Mouse (Mus musculus) urinary bladder, adult 2 months (tissue): ENCODE data around the gene Kcnt1. TPM values are rescaled to one million over a fixed set of nuclear protein-coding genes. Genes with fewer than 3 reads are reported as not detected.

ENCODE experiments used
- DNase-seq: peaks from one replicate; pipeline ENCODE4 v3.0.0; 2022; ENCODE audit warnings: low spot score
- polyA plus RNA-seq: library from polyadenylated mRNA; depleted of rRNA; stranded (reverse); fragments of >200 nt; gene quantifications from 2 replicates; pipeline ENCODE4 v1.2.3, GENCODE M21; 2012

The Kcnt1 gene
- polyA plus RNA-seq, 1 experiment: 6.7 TPM

DNA sequence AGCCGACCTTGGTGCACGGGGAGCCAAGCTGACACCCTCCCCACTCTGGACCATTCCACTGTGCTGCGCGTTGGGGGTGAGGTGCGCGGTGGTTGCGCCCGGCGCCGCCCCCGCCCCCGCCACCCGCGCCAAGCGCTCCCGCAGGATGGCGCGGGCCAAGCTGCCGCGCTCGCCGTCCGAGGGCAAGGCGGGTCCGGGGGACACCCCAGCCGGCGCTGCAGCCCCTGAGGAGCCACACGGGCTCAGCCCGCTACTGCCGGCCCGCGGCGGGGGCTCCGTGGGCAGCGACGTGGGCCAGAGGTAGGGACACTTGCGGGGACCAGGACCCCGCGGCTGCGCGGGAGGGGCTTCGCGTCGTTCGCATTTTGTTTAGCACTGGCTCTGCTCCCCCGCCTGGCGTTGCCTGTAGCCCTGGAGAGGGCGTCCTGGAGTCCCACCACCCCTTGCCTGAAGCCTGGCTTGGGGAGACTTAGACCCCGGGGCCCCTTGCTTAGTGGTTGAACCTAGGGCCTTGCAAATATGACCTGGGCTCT is 14.3 kb downstream of the Kcnt1 start:
- no peak for DNase-seq

DNA sequence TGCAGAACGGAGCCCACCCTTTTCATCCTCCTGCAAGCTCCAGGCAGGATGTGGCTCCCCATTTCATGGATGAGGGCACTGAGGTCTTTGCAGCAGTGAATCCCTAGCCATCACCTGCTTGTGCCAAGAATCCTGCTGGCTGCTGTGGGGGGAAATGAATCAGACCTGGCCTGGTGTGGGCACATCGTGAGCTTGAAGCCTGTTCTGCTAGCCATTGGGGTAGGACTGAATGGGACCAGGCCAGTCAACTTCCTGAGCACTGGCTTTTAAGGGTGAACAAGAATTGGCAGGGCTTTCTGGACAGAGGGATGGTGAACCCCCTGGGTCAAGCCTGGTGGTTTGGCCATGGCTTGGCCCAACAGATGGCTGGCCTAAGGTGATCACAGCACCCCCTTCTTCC is 15.0 kb downstream of the Kcnt1 start:
- no peak for DNase-seq

- no peak for DNase-seq
Observed at GRCm38 (mm10) chr2:25879061-25879460, 15.5 kb downstream of the Kcnt1 start.

- DNase-seq: no peak
Observed at GRCm38 (mm10) chr2:25882276-25882675, 18.7 kb downstream of the Kcnt1 start.

GRCm38 (mm10) chr2:25884756-25885155 is 21.2 kb downstream of the Kcnt1 start:
- DNase-seq: no peak

GRCm38 (mm10) chr2:25887226-25887625 is 23.7 kb downstream of the Kcnt1 start:
- no peak for DNase-seq

DNA sequence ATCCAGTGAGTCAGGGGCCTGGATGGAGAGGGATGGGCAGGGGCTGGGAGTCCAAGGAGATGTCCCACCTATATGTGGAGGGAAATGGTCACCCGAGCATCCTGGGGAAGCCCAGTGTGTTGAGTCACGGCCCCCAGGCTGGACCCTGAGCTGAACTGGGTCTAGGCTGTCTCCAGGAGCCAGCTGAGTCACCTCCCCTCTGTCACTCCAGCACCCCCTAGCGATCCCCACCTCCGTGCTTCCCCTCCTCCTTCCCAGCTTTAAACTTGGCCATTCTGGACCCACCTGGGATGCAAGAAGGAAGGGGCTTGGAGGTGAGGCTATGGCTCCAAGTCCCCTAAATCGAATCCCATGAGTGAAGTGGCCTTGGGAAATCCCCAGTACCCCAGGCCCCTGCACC is 24.6 kb downstream of the Kcnt1 start:
- DNase-seq: no peak

GRCm38 (mm10) chr2:25892440-25892839 is 28.9 kb downstream of the Kcnt1 start:
- DNase-seq: no peak

- DNase-seq: no peak
Observed at GRCm38 (mm10) chr2:25898970-25899369, 35.4 kb downstream of the Kcnt1 start.

DNA sequence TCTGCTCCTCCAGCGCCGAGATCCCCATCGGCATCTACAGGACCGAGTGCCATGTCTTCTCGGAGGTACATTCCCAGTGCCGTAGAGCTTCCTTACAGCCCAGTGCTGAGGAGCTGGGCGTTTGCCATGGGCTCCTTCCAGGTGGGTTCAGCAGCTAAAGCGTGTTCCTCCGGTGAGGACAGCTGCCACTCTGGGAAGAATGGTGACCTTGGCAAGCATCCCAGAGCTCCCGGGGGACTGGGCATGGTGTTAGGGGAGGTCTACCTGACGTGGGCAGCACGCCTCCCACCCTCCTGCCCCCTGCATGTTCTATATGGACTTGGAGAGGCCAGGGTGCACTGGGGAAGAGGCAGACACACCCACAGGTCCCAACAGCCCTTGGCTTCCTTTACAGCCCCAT is 46.3 kb downstream of the Kcnt1 start:
- no peak for DNase-seq

DNA sequence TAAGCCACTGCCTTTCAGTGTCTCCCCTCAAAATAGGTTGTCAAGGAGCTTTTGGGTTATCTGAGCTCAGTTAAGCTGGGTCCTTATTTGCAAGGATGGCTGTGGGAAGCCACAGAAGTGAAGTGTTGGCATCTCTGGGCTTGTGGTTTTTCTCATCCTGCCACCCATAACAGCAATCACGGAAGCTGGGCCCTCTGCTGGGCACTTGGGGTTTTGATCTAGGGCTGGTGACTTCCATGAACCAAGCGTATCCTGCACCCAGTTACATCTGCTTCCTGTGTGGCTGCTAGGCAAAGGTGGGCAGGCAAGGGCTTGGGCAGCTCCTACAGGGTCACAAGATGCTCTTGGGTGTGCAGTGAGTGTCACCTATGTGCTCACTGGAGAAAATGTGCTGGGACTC is 49.7 kb downstream of the Kcnt1 start:
- DNase-seq: no peak

DNA sequence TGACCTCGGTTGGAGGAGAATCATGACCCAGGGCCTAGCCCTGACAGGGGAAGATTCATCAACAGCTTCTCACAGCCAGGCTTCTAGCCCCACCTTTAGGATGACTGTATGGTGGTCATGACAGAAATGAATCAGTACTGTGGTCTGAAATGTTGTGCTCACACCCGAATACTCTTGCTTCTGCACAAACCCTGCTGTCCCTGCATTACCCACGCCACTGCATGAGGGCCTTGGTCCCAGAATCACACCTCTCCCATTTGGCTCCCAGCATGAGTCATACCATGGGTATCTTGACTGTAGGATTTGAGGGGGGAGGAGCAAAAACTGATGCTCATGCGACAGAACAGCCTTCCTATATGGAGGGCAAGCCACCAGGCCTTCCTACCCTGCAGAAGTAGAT is 50.7 kb downstream of the Kcnt1 start:
- DNase-seq: no peak

DNA sequence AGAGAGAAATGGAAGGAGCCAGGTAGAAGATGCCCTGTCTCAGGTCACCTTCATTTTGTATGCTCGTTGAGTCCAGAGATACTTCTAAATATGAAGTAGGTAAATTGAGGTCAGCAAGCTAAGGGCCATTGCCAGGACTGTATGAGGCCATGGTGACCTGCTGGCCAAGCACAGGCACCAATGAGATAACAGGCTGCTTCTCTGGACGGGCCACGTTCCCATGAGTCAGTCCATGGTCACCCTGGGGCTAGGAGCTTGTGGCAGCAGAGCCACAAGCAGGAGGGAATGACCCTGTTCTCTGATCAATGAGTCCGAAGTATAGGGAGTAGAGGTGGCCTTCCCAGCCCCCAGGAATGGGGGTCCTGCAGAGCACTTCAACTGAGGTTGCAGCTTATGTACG is 51.3 kb downstream of the Kcnt1 start:
- DNase-seq: no peak

DNA sequence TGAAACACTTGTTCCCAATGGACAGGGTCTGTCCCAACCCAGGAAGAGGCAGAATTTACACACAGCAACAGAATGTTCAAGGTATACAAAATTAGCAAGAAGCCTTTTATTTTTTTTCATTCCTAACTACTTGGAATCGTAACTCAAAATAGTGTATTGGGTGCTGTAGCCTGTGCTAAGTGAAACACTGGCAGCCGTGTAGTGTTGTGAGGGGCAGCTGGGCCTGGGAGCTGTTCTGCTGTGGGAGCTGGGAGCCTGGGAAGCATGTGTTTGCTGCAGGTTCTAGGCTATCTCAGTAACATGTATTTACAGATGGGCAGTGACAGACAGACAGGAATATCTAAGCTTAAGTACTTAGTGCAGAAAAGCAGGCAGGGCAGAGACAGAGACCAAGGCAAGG is 54.9 kb downstream of the Kcnt1 start:
- DNase-seq: no peak

- no peak for DNase-seq
Observed at GRCm38 (mm10) chr2:25919972-25920371, 56.4 kb downstream of the Kcnt1 start.

DNA sequence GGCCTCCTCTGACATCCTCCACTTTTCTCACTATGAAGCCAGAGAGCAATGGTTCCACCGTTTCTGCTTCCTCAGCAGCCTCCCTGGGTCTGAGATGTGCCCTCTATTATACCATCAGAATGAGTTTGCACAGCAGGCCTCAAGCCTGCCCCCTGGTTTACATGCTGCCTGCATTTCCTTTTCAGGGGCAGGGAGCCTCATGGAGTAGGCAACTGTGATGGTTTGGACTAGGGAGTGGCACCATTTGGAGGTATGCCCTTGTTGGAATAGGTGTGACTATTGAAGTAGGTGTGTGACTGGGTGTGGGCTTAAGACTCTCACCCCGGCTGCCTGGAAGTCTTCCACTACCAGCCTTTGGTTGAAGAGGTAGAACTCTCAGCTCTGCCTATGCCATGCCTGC is 60.3 kb downstream of the Kcnt1 start:
- DNase-seq: no peak

DNA sequence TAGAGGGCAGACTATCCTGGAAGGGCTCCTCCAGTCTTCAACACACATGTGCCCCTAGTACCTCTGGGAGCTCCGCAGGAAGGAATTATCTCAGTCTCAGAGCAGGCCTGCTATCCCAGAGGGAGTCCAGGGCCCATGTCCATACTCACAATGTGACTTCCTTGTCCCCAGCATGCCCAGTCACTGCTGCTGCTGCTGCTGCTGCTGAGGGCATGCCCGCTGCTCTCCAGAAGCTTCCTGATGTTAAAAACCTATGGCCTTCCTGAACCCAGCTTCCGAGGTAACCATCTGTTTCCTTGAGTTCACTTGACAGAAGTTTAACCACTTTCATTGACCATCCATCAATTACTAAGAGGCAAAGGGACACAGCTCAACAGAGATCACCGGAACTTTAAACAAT is 61.4 kb downstream of the Kcnt1 start:
- DNase-seq: no peak

DNA sequence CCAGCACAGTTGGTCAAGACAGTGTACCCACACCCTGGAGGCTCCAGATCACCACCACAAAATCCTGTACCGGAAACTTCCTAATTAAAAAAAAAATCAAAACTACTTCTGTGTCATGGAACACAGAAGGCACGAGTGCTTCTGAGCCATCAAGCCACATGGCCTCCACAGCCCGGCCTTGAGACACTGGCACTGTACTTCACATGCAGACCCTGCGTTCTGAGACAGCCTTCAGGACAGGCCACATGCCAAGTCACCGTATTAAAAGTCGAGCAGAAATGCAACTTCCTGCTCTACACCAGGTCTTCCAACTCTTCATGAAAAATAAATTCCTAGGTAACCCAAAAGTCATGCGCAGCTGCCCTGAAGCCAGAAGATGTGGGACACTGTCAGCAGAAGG is 64.3 kb downstream of the Kcnt1 start:
- DNase-seq: no peak

- no peak for DNase-seq
Observed at GRCm38 (mm10) chr2:25931249-25931859, 67.8 kb downstream of the Kcnt1 start.

DNA sequence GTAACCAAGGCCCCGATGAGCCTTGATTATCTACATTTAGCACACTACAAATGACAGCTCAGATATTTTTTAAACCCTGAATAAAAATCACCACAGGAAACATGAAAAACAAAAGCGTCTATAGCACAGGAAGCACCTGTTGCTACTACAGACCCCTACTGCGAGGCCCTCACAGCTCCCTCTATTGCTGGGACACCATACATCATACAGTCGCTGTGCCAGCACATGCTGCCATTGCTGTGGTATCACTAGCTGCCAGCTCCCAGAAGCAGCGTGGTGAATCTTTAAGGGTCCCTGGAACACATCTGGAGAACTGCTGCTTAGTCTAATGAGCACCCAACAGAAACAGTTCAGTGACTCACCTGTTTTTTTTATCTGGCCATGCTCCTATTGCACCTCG is 77.0 kb downstream of the Kcnt1 start:
- no peak for DNase-seq

GRCm38 (mm10) chr2:25943822-25944221 is 80.3 kb downstream of the Kcnt1 start:
- DNase-seq: no peak

DNA sequence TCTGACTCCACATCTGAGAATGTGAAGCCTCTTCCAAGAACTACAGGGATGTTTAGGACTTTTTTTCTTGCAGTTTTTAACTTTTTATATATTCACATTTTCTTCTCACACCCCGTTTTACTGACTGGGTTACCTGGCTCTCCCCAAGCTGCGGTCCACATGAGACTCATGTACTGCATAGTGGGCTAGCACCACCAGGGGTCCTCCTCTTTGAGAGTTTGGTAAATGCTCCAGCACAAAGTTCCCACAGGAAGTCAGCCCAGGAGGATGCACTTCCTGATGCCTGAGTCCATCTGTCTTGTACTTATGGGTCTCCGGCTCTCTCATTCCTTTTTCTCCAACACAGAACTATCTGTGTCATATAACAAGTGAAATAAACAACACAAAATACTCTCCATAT is 84.4 kb downstream of the Kcnt1 start:
- no peak for DNase-seq

DNA sequence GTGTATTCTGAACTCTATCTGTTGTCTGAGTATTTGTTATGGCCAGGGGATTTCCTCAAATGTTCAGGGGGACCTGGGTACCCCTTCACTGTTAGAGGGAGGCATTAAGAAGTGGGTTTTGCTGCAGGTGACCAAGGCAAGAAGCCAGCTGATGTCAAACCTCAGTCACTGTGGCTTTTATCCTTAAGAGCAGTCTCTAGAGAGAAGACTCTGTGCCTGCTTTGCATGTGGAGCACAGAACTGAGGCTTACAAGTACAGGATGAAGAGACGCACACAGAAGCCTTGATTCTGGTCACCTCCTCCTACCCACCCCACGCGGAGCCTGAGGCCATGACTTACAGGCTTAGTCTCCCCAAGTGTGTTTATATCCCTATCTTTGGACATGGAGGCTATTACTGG is 85.8 kb downstream of the Kcnt1 start:
- no peak for DNase-seq
